Mouse (Mus musculus) heart, postnatal 0 days (tissue): ENCODE data around the gene Cep112.

Source experiments
- CTCF ChIP-seq: IDR thresholded peaks from 2 replicates; pipeline ENCODE4 v1.5.1; 2016; ENCODE audit warnings: antibody characterized with exemption, control low read depth, low read depth
- EP300 ChIP-seq: IDR thresholded peaks from 2 replicates; pipeline ENCODE4 v1.6.1; 2016; ENCODE audit warnings: antibody characterized with exemption, low read depth

DNA sequence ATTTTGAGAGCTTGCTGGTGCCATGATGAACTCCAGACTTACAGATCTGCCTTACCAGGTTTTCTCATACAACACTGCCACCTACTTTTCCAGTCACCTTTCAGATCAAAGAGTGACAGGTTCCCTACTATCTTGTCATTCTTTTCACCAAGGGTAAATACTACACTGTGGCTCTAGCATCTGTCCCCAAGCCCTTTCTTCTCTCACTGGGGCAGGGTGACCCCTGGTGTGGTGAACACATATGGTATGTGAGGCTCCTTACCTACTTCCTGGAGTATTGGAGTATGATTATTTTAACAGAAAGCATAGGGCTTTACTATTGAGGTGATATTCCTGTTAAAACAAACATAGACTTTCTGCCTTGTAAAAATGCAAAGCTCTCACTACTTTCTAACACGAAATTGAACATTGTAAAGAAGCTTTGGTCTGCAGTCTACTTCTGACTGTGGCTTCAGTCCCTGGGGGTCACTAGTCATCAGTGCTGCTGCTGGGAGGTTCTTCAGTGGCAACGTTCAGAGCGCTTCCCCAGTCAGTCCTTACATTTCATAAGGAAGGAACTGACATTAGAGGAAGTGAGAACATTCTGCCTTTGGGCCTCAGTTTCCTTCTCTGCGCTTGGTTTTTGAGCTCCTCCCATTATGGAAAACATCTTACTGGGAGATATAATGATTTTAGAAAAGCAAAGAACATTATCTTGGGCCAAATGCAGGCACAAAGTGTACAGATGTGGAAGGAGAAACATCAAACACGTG, 168.4 kb downstream of the Cep112 start:
- no peak for TF ChIP-seq CTCF
- TF ChIP-seq EP300, result no peak
